Mouse (Mus musculus) hindbrain, embryonic 13.5 days (tissue): ENCODE data around the gene Col4a4. TPM values are rescaled to one million over a fixed set of nuclear protein-coding genes. Genes with fewer than 3 reads are reported as not detected.

Source experiments
- ATAC-seq: fragments of 200-750 bp; cut with Nextera tagmentation; 2 replicates; pipeline ENCODE4 v1.8.0; 2017; ENCODE audit warnings: moderate TSS enrichment; ENCODE audit not compliant: low FRiP score
- H3K27ac ChIP-seq: fragments of 300-500 bp; sonication (generic); 2 replicates; pipeline ENCODE4 v1.5.1; 2015; ENCODE audit warnings: inconsistent platforms, mild to moderate bottlenecking, moderate library complexity
- H3K27me3 ChIP-seq: fragments of 300-500 bp; sonication (generic); 2 replicates; pipeline ENCODE4 v1.6.1; 2015; ENCODE audit warnings: mild to moderate bottlenecking, inconsistent platforms
- H3K36me3 ChIP-seq: fragments of 300-500 bp; sonication (generic); 2 replicates; pipeline ENCODE4 v1.6.1; 2015; ENCODE audit warnings: mild to moderate bottlenecking, inconsistent platforms
- H3K4me1 ChIP-seq: fragments of 300-500 bp; sonication (generic); replicated peaks from 2 replicates; pipeline ENCODE4 v1.6.1; 2015; ENCODE audit warnings: inconsistent platforms
- H3K4me2 ChIP-seq: fragments of 300-500 bp; sonication (generic); 2 replicates; pipeline ENCODE4 v1.6.1; 2015; ENCODE audit warnings: inconsistent platforms, mild to moderate bottlenecking, moderate library complexity
- H3K4me3 ChIP-seq: fragments of 300-500 bp; sonication (generic); 2 replicates; pipeline ENCODE4 v1.5.1; 2015; ENCODE audit warnings: mild to moderate bottlenecking, inconsistent platforms
- H3K9ac ChIP-seq: fragments of 300-500 bp; sonication (generic); 2 replicates; pipeline ENCODE4 v1.6.1; 2015; ENCODE audit warnings: mild to moderate bottlenecking, inconsistent platforms
- H3K9me3 ChIP-seq: fragments of 300-500 bp; sonication (generic); 2 replicates; pipeline ENCODE4 v1.6.1; 2016; ENCODE audit warnings: inconsistent platforms
- WGBS: fragments of 180-500 bp; shearing (Covaris S2); methylation state at CpG from one replicate; pipeline ENCODE4 v1.1.7; 2015; 5-methylcytosine and 5-hydroxymethylcytosine counted together
- polyA plus RNA-seq: library from polyadenylated mRNA; unstranded; fragments of >200 nt; fragmentation: Nextera tagmentation; extraction: Ambion mirVana; gene quantifications from 2 replicates; pipeline ENCODE4 v1.2.1, GENCODE M21; 2015

The Col4a4 gene
- polyA plus RNA-seq, 1 experiment from 2014 or later: 0.26 TPM

- no peaks in the 10 kb centered on the region for H3K36me3 ChIP-seq
- peaks cover 6% of the 10 kb centered on the region; the same call in 1 of the 2 replicates for H3K4me1 ChIP-seq
- no peak overlapping the region for H3K27ac ChIP-seq
- no peak overlapping the region for H3K9ac ChIP-seq
- no peak overlapping the region for H3K4me3 ChIP-seq
- 66% methylated on average over 4 of the region's 4 CpGs for WGBS
- H3K9me3 ChIP-seq: no peaks in the 10 kb centered on the region
- no peak for ATAC-seq
- H3K27me3 ChIP-seq: no peaks in the 10 kb centered on the region
- no peak overlapping the region for H3K4me2 ChIP-seq
These were observed 58.7 kb downstream of the Col4a4 start for GRCm38 (mm10) chr1:82527931-82528330.

- 92% methylated on average over 2 of the region's 2 CpGs for WGBS
These were observed 94.7 kb downstream of the Col4a4 start for GRCm38 (mm10) chr1:82491954-82492353.

GRCm38 (mm10) chr1:82486371-82486770, 100.3 kb downstream of the Col4a4 start:
- Histone ChIP-seq H3K9ac (no peak overlapping the region), H3K27me3 (no peaks in the 10 kb centered on the region), H3K4me3 (no peak overlapping the region), H3K9me3 (no peaks in the 10 kb centered on the region), H3K4me2 (no peak overlapping the region), H3K36me3 (no peaks in the 10 kb centered on the region), H3K27ac (no peak overlapping the region), H3K4me1 (no peaks in the 10 kb centered on the region)
- WGBS: 84% methylated on average over 4 of the region's 4 CpGs
- ATAC-seq: no peak

More at GRCm38 (mm10) chr1:82491954-82492353, 94.7 kb downstream of the Col4a4 start:
- Histone ChIP-seq H3K4me2 (no peak overlapping the region), H3K27me3 (no peaks in the 10 kb centered on the region), H3K9me3 (no peaks in the 10 kb centered on the region), H3K9ac (no peak overlapping the region), H3K4me3 (no peak overlapping the region), H3K36me3 (no peaks in the 10 kb centered on the region), H3K4me1 (peaks cover 2% of the 10 kb centered on the region; the same call in 1 of the 2 replicates), H3K27ac (no peak overlapping the region)
- ATAC-seq: no peak

- H3K9ac ChIP-seq: no peak overlapping the region
- 91% methylated on average over 7 of the region's 7 CpGs for WGBS
- no peak overlapping the region for H3K27ac ChIP-seq
- no peak overlapping the region for H3K4me3 ChIP-seq
- ATAC-seq: no peak
- H3K27me3 ChIP-seq: no peaks in the 10 kb centered on the region
- H3K9me3 ChIP-seq: no peaks in the 10 kb centered on the region
- H3K4me2 ChIP-seq: no peak overlapping the region
- H3K4me1 ChIP-seq: no peaks in the 10 kb centered on the region
- no peaks in the 10 kb centered on the region for H3K36me3 ChIP-seq
These were observed 104.3 kb downstream of the Col4a4 start for GRCm38 (mm10) chr1:82482371-82482770.

- H3K36me3 ChIP-seq: no peaks in the 10 kb centered on the region
- no peak overlapping the region for H3K9ac ChIP-seq
- H3K27me3 ChIP-seq: no peaks in the 10 kb centered on the region
- 84% methylated on average over 12 of the region's 12 CpGs for WGBS
- no peak overlapping the region for H3K4me2 ChIP-seq
- no peak overlapping the region for H3K27ac ChIP-seq
- no peak for ATAC-seq
- H3K9me3 ChIP-seq: no peaks in the 10 kb centered on the region
- H3K4me3 ChIP-seq: no peak overlapping the region
- H3K4me1 ChIP-seq: peaks cover 17% of the 10 kb centered on the region
These were observed 106.8 kb downstream of the Col4a4 start for GRCm38 (mm10) chr1:82479696-82480487.

- peak; percentile 71 for ATAC-seq
- H3K27ac ChIP-seq: peak overlapping the region; percentile 44
- WGBS: 9% methylated on average over 9 of the region's 9 CpGs
- no peak overlapping the region for H3K9ac ChIP-seq
- no peak overlapping the region for H3K4me3 ChIP-seq
- H3K9me3 ChIP-seq: no peaks in the 10 kb centered on the region
- H3K4me1 ChIP-seq: peaks cover 25% of the 10 kb centered on the region
- H3K36me3 ChIP-seq: no peaks in the 10 kb centered on the region
- H3K27me3 ChIP-seq: 0 out of 2 replicates have a peak, but pooled peaks cover 3% of the 10 kb centered on the region
- 0 out of 2 replicates have a peak overlapping the region, but pooled peaks have one; percentile 13 for H3K4me2 ChIP-seq
These were observed 109.9 kb downstream of the Col4a4 start for GRCm38 (mm10) chr1:82476746-82477145.

GRCm38 (mm10) chr1:82476256-82476655, 110.4 kb downstream of the Col4a4 start:
- H3K36me3 ChIP-seq: no peaks in the 10 kb centered on the region
- peak; percentile 40; the same call in 1 of the 2 replicates for ATAC-seq
- H3K9ac ChIP-seq: no peak overlapping the region
- no peak overlapping the region for H3K4me3 ChIP-seq
- H3K4me1 ChIP-seq: peaks cover 25% of the 10 kb centered on the region
- no peak overlapping the region for H3K4me2 ChIP-seq
- 0 out of 2 replicates have a peak, but pooled peaks cover 3% of the 10 kb centered on the region for H3K27me3 ChIP-seq
- H3K9me3 ChIP-seq: no peaks in the 10 kb centered on the region
- 37% methylated on average over 11 of the region's 11 CpGs for WGBS
- H3K27ac ChIP-seq: no peak overlapping the region

GRCm38 (mm10) chr1:82475821-82476220, 110.8 kb downstream of the Col4a4 start:
- 0 out of 2 replicates have a peak, but pooled peaks have one; percentile 50 for ATAC-seq

GRCm38 (mm10) chr1:82475254-82475653, 111.4 kb downstream of the Col4a4 start:
- H3K27me3 ChIP-seq: 0 out of 2 replicates have a peak, but pooled peaks cover 3% of the 10 kb centered on the region
- H3K4me1 ChIP-seq: peaks cover 25% of the 10 kb centered on the region
- H3K9me3 ChIP-seq: no peaks in the 10 kb centered on the region
- H3K9ac ChIP-seq: no peak overlapping the region
- no peaks in the 10 kb centered on the region for H3K36me3 ChIP-seq
- ATAC-seq: no peak
- H3K27ac ChIP-seq: no peak overlapping the region
- WGBS: 36% methylated on average over 5 of the region's 5 CpGs
- H3K4me2 ChIP-seq: no peak overlapping the region
- H3K4me3 ChIP-seq: no peak overlapping the region

More at GRCm38 (mm10) chr1:82475821-82476220, 110.8 kb downstream of the Col4a4 start:
- WGBS: 59% methylated on average over 4 of the region's 4 CpGs
- Histone ChIP-seq H3K27me3 (0 out of 2 replicates have a peak, but pooled peaks cover 3% of the 10 kb centered on the region), H3K4me2 (no peak overlapping the region), H3K4me3 (no peak overlapping the region), H3K36me3 (no peaks in the 10 kb centered on the region), H3K9ac (no peak overlapping the region), H3K27ac (no peak overlapping the region), H3K9me3 (no peaks in the 10 kb centered on the region), H3K4me1 (peaks cover 25% of the 10 kb centered on the region)

- WGBS: 6% methylated on average over 4 of the region's 4 CpGs
- peak; percentile 45; the same call in 1 of the 2 replicates for ATAC-seq
- Histone ChIP-seq H3K27ac (peak overlapping the region; percentile 63), H3K4me1 (peaks cover 25% of the 10 kb centered on the region), H3K36me3 (no peaks in the 10 kb centered on the region), H3K27me3 (0 out of 2 replicates have a peak, but pooled peaks cover 3% of the 10 kb centered on the region), H3K9me3 (no peaks in the 10 kb centered on the region), H3K4me2 (no peak overlapping the region), H3K4me3 (no peak overlapping the region), H3K9ac (no peak overlapping the region)
These were observed 112.1 kb downstream of the Col4a4 start for GRCm38 (mm10) chr1:82474461-82474961.

GRCm38 (mm10) chr1:82473467-82473866, 113.2 kb downstream of the Col4a4 start:
- H3K4me3 ChIP-seq: no peak overlapping the region
- H3K27ac ChIP-seq: no peak overlapping the region
- H3K9me3 ChIP-seq: no peaks in the 10 kb centered on the region
- 0 out of 2 replicates have a peak, but pooled peaks cover 3% of the 10 kb centered on the region for H3K27me3 ChIP-seq
- H3K36me3 ChIP-seq: no peaks in the 10 kb centered on the region
- no peak for ATAC-seq
- no peak overlapping the region for H3K9ac ChIP-seq
- H3K4me1 ChIP-seq: peaks cover 25% of the 10 kb centered on the region
- H3K4me2 ChIP-seq: no peak overlapping the region

GRCm38 (mm10) chr1:82470516-82471225, 116.0 kb downstream of the Col4a4 start:
- Histone ChIP-seq H3K4me2 (no peak overlapping the region), H3K36me3 (no peaks in the 10 kb centered on the region), H3K27me3 (0 out of 2 replicates have a peak, but pooled peaks cover 3% of the 10 kb centered on the region), H3K27ac (no peak overlapping the region), H3K4me3 (no peak overlapping the region), H3K4me1 (peaks cover 13% of the 10 kb centered on the region), H3K9me3 (no peaks in the 10 kb centered on the region), H3K9ac (no peak overlapping the region)
- WGBS: 93% methylated on average over 10 of the region's 10 CpGs
- no peak for ATAC-seq
